Mouse (Mus musculus): ENCODE data around the gene Pcsk6. TPM values are rescaled to one million over a fixed set of nuclear protein-coding genes. Genes with fewer than 3 reads are reported as not detected.
A peak's percentile ranks its signal among the peaks of the same experiment; 100 is the strongest.

The Pcsk6 gene
- polyA plus RNA-seq, 1 experiment from 2014 or later, result 7.0 TPM

DNA sequence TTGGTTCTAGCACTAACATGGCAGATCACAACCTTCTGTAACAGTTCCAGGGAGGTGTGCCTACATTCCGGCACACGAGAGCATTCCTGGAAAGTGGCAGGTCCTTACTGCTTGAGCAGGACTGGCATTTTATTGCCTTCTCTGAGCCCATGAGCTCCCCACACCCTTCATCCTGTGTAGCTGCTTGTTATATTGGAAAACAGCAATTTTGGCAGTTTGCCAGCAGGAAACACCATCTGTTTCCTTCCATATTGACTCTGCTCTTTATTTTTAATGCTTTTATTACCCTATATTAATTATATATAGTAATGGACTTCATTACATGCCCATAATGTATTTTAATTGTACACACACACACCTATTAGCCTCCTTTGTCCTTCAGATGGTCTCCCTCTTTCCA lies 214.9 kb downstream of the Pcsk6 start:
- H3K4me2 ChIP-seq (replicated peaks; ENCODE audit: low read depth), result no peak overlapping the region
- peaks cover 3% of the 10 kb centered on the region; the same call in 1 of the 2 replicates for H3K4me1 ChIP-seq (replicated peaks; ENCODE audit: control insufficient read depth, insufficient read depth)
- 60% methylated on average over 2 of the region's 2 CpGs for WGBS
- no peak overlapping the region for H3K4me3 ChIP-seq (ENCODE audit: low read depth, low read length)
- ATAC-seq (ENCODE audit: low FRiP score, low TSS enrichment), result no peak
- H3K9ac ChIP-seq (ENCODE audit: low read length), result no peak overlapping the region
- no peaks in the 10 kb centered on the region for H3K27me3 ChIP-seq (ENCODE audit: control insufficient read depth, insufficient read depth, low read length)
- TF ChIP-seq EP300 (optimal IDR thresholded peaks at IDR 0.05) (no peak), CTCF (IDR thresholded peaks at IDR 0.05; ENCODE audit: low read depth) (no peak)
- H3K27ac ChIP-seq (replicated peaks), result no peak overlapping the region
- no peak for DNase-seq (ENCODE audit: low spot score)
- peaks cover 23% of the 10 kb centered on the region for H3K36me3 ChIP-seq (ENCODE audit: control insufficient read depth, insufficient read depth, low read length)
- H3K9me3 ChIP-seq (ENCODE audit: control insufficient read depth, low read length), result no peaks in the 10 kb centered on the region

DNA sequence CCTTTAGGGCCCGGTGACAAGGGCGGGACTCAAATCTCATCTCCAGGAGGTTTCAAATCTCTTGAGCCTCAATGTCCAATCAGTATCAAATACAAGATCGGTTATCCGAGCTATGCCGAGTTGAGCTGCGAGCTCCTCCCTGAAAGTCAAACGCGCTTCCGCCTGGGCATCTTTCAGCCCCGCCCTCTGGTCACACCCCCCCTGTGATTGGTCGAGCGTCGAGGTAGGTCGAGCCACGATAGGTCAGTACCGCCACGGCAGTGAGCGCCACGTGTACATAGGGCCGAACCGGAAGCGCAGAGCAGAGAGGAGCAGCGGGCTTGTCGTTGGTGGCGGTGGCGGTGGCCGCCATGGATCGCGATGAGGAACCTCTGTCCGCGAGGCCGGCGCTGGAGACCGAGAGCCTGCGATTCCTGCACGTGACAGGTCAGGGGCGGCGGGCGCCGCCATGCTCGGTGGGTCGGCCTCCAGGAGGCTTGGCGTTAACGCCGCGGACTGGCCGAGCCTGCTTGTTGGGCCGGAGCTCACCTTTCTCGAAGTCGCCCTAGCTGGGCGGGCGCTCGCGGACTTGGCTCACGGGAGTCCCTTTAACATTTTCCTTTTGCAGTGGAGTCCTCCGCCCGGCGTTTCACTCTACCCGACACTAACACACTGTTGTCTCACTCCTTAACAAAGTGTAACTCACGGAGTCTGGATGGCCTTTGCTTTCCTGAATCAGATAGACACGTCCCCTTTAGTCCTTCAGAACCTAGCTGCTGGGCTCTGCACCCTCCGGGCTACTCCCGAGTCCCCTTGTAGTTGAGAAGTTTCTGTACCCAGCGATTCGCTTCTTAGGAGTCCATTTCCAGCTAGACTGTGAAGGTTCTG lies 218.1 kb downstream of the Pcsk6 start, which contains the start of gene Selenos:
Gene Selenos (plus strand): TSS at position 286 of the 867 bp plus-strand sequence.
- DNase-seq (ENCODE audit: low spot score) (peak; percentile 97), ATAC-seq (ENCODE audit: low FRiP score, low TSS enrichment) (peak; percentile 100)
- peak within 1 kb of the TSS; percentile 87 for H3K4me2 ChIP-seq (replicated peaks; ENCODE audit: low read depth)
- H3K9me3 ChIP-seq (ENCODE audit: control insufficient read depth, low read length), result no peaks in the 10 kb centered on the region
- peaks cover 3% of the 10 kb centered on the region; the same call in 1 of the 2 replicates for H3K4me1 ChIP-seq (replicated peaks; ENCODE audit: control insufficient read depth, insufficient read depth)
- H3K36me3 ChIP-seq (ENCODE audit: control insufficient read depth, insufficient read depth, low read length), result peaks cover 16% of the 10 kb centered on the region
- peak within 1 kb of the TSS; percentile 90 for H3K27ac ChIP-seq (replicated peaks)
- WGBS, result under 1% methylated on average over 61 of the region's 65 CpGs
- peak within 1 kb of the TSS; percentile 88 for H3K9ac ChIP-seq (ENCODE audit: low read length)
- no peak for TF ChIP-seq EP300 (optimal IDR thresholded peaks at IDR 0.05)
- TF ChIP-seq CTCF (IDR thresholded peaks at IDR 0.05; ENCODE audit: low read depth), result no peak
- H3K27me3 ChIP-seq (ENCODE audit: control insufficient read depth, insufficient read depth, low read length), result no peaks in the 10 kb centered on the region
- H3K4me3 ChIP-seq (ENCODE audit: low read depth, low read length), result peak within 1 kb of the TSS; percentile 86

DNA sequence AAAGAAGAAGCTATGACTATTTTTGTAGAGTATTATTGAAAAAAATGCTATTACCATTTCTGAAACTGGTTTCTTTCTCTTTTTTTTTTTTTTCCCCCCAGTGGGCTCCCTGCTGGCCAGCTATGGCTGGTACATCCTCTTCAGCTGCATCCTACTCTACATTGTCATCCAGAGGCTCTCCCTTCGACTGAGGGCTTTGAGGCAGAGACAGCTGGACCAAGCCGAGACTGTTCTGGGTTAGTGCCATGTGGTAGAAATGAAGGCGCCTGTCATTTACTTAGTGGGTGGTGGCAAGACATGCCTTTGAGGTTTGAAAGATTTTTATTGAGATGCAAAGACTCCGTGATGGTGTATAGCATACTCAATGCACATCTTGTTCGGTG lies 218.7 kb downstream of the Pcsk6 start:
- TF ChIP-seq CTCF (IDR thresholded peaks at IDR 0.05; ENCODE audit: low read depth), result peak; percentile 36
- TF ChIP-seq EP300 (optimal IDR thresholded peaks at IDR 0.05), result no peak
- H3K27ac ChIP-seq (replicated peaks), result peak overlapping the region; percentile 90
- H3K9me3 ChIP-seq (ENCODE audit: control insufficient read depth, low read length), result no peaks in the 10 kb centered on the region
- DNase-seq (ENCODE audit: low spot score), result no peak
- H3K27me3 ChIP-seq (ENCODE audit: control insufficient read depth, insufficient read depth, low read length), result no peaks in the 10 kb centered on the region
- 23% methylated on average over 5 of the region's 5 CpGs for WGBS
- ATAC-seq (ENCODE audit: low FRiP score, low TSS enrichment), result no peak
- H3K4me2 ChIP-seq (replicated peaks; ENCODE audit: low read depth), result peak overlapping the region; percentile 87
- peaks cover 3% of the 10 kb centered on the region; the same call in 1 of the 2 replicates for H3K4me1 ChIP-seq (replicated peaks; ENCODE audit: control insufficient read depth, insufficient read depth)
- peak overlapping the region; percentile 86 for H3K4me3 ChIP-seq (ENCODE audit: low read depth, low read length)
- peak overlapping the region; percentile 88 for H3K9ac ChIP-seq (ENCODE audit: low read length)
- H3K36me3 ChIP-seq (ENCODE audit: control insufficient read depth, insufficient read depth, low read length), result peaks cover 10% of the 10 kb centered on the region

DNA sequence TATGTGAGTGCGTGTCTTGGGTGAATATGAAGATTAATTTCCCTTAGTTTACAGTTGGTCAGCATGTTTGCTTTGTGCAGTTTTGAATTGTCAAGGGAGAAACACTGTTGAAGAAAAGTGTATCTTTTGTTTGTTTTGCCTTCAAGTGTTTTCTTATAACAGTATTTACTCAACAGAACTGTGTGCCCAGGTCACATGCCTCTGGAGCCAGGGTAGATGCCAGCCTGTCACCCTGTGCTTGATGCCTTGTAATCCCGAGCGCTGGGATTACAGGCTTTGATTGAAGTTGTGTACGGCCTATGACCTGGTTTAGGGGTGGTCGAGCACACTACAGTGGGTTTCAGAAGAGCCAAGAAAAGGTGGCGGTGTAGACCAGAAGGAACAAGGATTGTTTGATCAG lies 222.2 kb downstream of the Pcsk6 start:
- ATAC-seq (ENCODE audit: low FRiP score, low TSS enrichment), result no peak
- DNase-seq (ENCODE audit: low spot score), result no peak
- Histone ChIP-seq H3K36me3 (ENCODE audit: control insufficient read depth, insufficient read depth, low read length) (peaks cover 20% of the 10 kb centered on the region), H3K4me2 (replicated peaks; ENCODE audit: low read depth) (no peak overlapping the region), H3K27ac (replicated peaks) (no peak overlapping the region), H3K4me3 (ENCODE audit: low read depth, low read length) (no peak overlapping the region), H3K4me1 (replicated peaks; ENCODE audit: control insufficient read depth, insufficient read depth) (peaks cover 3% of the 10 kb centered on the region; the same call in 1 of the 2 replicates), H3K27me3 (ENCODE audit: control insufficient read depth, insufficient read depth, low read length) (no peaks in the 10 kb centered on the region), H3K9ac (ENCODE audit: low read length) (no peak overlapping the region), H3K9me3 (ENCODE audit: control insufficient read depth, low read length) (no peaks in the 10 kb centered on the region)
- no peak for TF ChIP-seq CTCF (IDR thresholded peaks at IDR 0.05; ENCODE audit: low read depth)
- 70% methylated on average over 6 of the region's 6 CpGs for WGBS

DNA sequence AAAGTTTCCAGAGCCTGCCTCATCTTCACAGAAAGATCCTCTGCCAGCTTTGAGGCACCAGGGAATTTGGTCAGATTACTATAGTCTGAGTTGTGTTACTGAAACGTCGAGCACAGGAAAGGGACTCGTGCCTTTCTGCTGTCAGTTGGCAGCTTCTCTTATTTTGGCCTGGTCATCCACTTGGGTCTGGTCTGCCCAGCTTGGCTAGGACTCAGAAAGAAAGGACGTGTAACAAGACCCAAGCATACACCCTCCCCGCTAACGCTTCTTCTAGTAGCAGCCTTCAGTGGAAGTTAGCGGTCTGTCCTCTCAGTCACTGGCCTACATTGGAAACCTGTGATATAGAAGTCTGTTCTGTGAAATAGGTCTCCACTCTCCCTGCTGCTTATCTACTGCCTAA lies 223.0 kb downstream of the Pcsk6 start:
- no peaks in the 10 kb centered on the region for H3K27me3 ChIP-seq (ENCODE audit: control insufficient read depth, insufficient read depth, low read length)
- DNase-seq (ENCODE audit: low spot score), result no peak
- H3K27ac ChIP-seq (replicated peaks), result no peak overlapping the region
- TF ChIP-seq EP300 (optimal IDR thresholded peaks at IDR 0.05) (no peak), CTCF (IDR thresholded peaks at IDR 0.05; ENCODE audit: low read depth) (no peak)
- no peak for ATAC-seq (ENCODE audit: low FRiP score, low TSS enrichment)
- H3K36me3 ChIP-seq (ENCODE audit: control insufficient read depth, insufficient read depth, low read length), result peaks cover 25% of the 10 kb centered on the region
- 75% methylated on average over 7 of the region's 7 CpGs for WGBS
- no peak overlapping the region for H3K4me3 ChIP-seq (ENCODE audit: low read depth, low read length)
- H3K4me2 ChIP-seq (replicated peaks; ENCODE audit: low read depth), result no peak overlapping the region
- no peaks in the 10 kb centered on the region for H3K9me3 ChIP-seq (ENCODE audit: control insufficient read depth, low read length)
- H3K9ac ChIP-seq (ENCODE audit: low read length), result no peak overlapping the region
- H3K4me1 ChIP-seq (replicated peaks; ENCODE audit: control insufficient read depth, insufficient read depth), result peaks cover 3% of the 10 kb centered on the region; the same call in 1 of the 2 replicates

DNA sequence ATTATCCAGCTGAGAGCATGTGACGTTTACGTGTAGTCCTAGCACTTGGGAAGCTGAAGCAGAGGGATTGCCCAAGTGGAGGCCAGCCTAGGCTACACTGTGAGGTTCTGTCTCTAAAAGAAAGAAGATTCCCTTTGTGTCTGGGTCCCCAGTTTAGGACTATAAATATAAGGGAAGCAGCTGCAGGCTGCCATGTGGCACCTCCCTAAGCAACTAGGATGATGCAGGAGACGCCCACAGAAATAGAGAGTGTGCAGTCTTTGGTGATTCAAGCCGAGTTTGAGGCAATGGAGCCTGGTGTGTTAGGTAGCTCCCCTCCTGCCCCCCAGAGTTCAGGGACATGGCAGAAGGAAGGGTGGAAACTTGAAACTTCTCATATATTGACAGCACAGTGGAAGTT lies 226.1 kb downstream of the Pcsk6 start:
- no peak overlapping the region for H3K9ac ChIP-seq (ENCODE audit: low read length)
- TF ChIP-seq CTCF (IDR thresholded peaks at IDR 0.05; ENCODE audit: low read depth), result no peak
- TF ChIP-seq EP300 (optimal IDR thresholded peaks at IDR 0.05), result no peak
- peaks cover 42% of the 10 kb centered on the region for H3K36me3 ChIP-seq (ENCODE audit: control insufficient read depth, insufficient read depth, low read length)
- 81% methylated on average over 4 of the region's 4 CpGs for WGBS
- no peak for DNase-seq (ENCODE audit: low spot score)
- no peak overlapping the region for H3K4me2 ChIP-seq (replicated peaks; ENCODE audit: low read depth)
- H3K4me1 ChIP-seq (replicated peaks; ENCODE audit: control insufficient read depth, insufficient read depth), result no peaks in the 10 kb centered on the region
- no peak overlapping the region for H3K27ac ChIP-seq (replicated peaks)
- no peaks in the 10 kb centered on the region for H3K9me3 ChIP-seq (ENCODE audit: control insufficient read depth, low read length)
- ATAC-seq (ENCODE audit: low FRiP score, low TSS enrichment), result no peak
- H3K4me3 ChIP-seq (ENCODE audit: low read depth, low read length), result no peak overlapping the region
- no peaks in the 10 kb centered on the region for H3K27me3 ChIP-seq (ENCODE audit: control insufficient read depth, insufficient read depth, low read length)
